Mouse (Mus musculus) liver, embryonic 11.5 days (tissue): ENCODE data around the gene Dkkl1. TPM values are rescaled to one million over a fixed set of nuclear protein-coding genes. Genes with fewer than 3 reads are reported as not detected.
A peak's percentile ranks its signal among the peaks of the same experiment; 100 is the strongest.

Experiments
- ATAC-seq: fragments of 200-750 bp; cut with Nextera tagmentation; replicated peaks from 2 replicates; pipeline ENCODE4 v1.8.0; 2017; ENCODE audit warnings: moderate number of reproducible peaks, mild to moderate bottlenecking, moderate TSS enrichment, moderate library complexity; ENCODE audit not compliant: low FRiP score
- DNase-seq: peaks from one replicate; pipeline ENCODE4 v3.0.0-alpha.2; 2017; ENCODE audit warnings: low spot score
- H3K27ac ChIP-seq: fragments of 300-500 bp; sonication (generic); 2 replicates; pipeline ENCODE4 v1.5.1; 2014; ENCODE audit warnings: mild to moderate bottlenecking, low read depth, low read length, control low read depth
- H3K27me3 ChIP-seq: fragments of 300-500 bp; sonication (generic); replicated peaks from 2 replicates; pipeline ENCODE4 v1.6.1; 2014; ENCODE audit warnings: low read length, mixed read lengths; ENCODE audit not compliant: control insufficient read depth, insufficient read depth
- H3K36me3 ChIP-seq: fragments of 300-500 bp; sonication (generic); 2 replicates; pipeline ENCODE4 v1.6.1; 2014; ENCODE audit warnings: mild to moderate bottlenecking, low read length, moderate library complexity, mixed read lengths; ENCODE audit not compliant: control insufficient read depth, insufficient read depth
- H3K4me1 ChIP-seq: fragments of 300-500 bp; sonication (generic); replicated peaks from 2 replicates; pipeline ENCODE4 v1.6.1; 2014; ENCODE audit warnings: low read length, mixed read lengths; ENCODE audit not compliant: control insufficient read depth, insufficient read depth
- H3K4me2 ChIP-seq: fragments of 300-500 bp; sonication (generic); 2 replicates; pipeline ENCODE4 v1.6.1; 2014; ENCODE audit warnings: mild to moderate bottlenecking, control low read depth, moderate library complexity
- H3K4me3 ChIP-seq: fragments of 300-500 bp; sonication (generic); 2 replicates; pipeline ENCODE4 v1.5.1; 2014; ENCODE audit warnings: low read depth, low read length, control low read depth
- H3K9ac ChIP-seq: fragments of 300-500 bp; sonication (generic); 2 replicates; pipeline ENCODE4 v1.6.1; 2014; ENCODE audit warnings: low read depth, low read length, control low read depth
- H3K9me3 ChIP-seq: fragments of 300-500 bp; sonication (generic); 2 replicates; pipeline ENCODE4 v1.6.1; 2016; ENCODE audit warnings: low read length, inconsistent platforms, mixed read lengths; ENCODE audit not compliant: control insufficient read depth
- WGBS: fragments of 180-500 bp; shearing (Covaris S2); extraction: QIAGEN DNeasy Blood & Tissue Kit; methylation state at CpG from one replicate; pipeline ENCODE4 v1.1.7; 2014; 5-methylcytosine and 5-hydroxymethylcytosine counted together
- polyA plus RNA-seq: library from polyadenylated mRNA; unstranded; fragments of >200 nt; fragmentation: Nextera tagmentation; extraction: Ambion mirVana; gene quantifications from 2 replicates; pipeline ENCODE4 v1.2.1, GENCODE M21; 2014

The Dkkl1 gene
- polyA plus RNA-seq, 1 experiment from 2014 or later: 2.8 TPM

DNA sequence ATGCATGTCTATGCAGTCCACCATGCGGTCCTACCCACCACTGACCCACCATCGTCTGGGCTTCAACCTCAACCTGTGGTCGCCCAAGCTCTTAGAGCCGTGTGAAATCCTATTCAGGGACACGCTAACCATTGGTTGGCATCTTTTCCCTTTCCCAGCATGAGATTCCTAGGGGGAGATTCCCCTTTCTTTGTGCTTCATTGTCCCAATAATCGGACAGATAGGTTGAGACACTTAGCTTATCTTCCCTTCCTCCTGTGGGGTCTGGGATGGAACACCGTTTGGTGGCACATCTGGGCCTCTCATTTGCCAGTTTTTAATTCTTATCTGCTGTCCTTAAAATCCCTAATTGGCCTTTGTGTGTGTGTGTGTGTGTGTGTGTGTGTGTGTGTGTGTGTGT is 28.2 kb upstream of the Dkkl1 start:
- peaks cover 9% of the 10 kb centered on the region for H3K27me3 ChIP-seq
- DNase-seq: no peak
- H3K27ac ChIP-seq: no peak overlapping the region
- H3K9me3 ChIP-seq: no peaks in the 10 kb centered on the region
- no peak for ATAC-seq
- no peak overlapping the region for H3K9ac ChIP-seq
- H3K4me3 ChIP-seq: no peak overlapping the region
- H3K36me3 ChIP-seq: no peaks in the 10 kb centered on the region
- H3K4me2 ChIP-seq: no peak overlapping the region
- H3K4me1 ChIP-seq: peaks cover 11% of the 10 kb centered on the region
- WGBS: 77% methylated on average over 7 of the region's 7 CpGs

DNA sequence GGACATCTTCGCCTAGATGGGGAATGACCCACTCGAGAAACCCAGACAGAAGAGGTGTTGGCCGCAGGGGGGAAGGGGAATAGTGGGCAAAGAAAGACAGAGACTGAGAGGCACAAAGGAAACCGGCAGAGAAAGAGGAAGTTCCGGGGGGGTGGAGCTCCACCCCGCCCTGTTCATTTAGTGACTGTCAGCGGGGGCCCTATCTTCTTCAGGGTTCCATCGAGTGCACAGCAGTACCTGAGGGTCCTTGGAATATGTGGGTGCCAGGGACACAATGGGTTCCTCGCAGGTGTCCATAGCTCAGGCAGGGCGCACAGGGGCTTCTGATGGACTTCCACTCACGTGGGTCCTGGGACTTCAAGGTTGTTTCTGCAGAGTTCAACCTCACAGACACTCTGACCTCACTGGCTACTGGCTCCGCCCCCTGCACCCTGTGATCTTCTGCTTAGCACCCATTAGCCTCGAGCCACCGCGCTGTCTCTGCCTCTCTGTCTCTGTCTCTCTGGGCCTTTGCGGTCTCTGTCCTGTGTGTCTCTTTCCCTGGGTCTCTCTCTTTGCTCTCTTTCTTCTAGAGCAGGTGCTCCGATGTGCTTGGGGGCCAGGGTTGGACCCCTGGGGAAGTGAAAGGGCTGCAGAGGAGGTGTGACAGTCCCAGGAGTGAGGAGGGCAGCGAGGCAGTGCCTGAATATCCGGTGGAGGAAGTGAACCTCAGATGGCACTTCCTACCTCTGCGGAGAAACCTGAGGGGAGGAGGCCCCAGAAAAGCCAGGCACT is 27.0 kb upstream of the Dkkl1 start, which contains the start of gene Cd37:
Cd37 (minus strand) TSS at position 393 of the 774 bp plus-strand sequence.
- peaks cover 23% of the 10 kb centered on the region for H3K4me1 ChIP-seq
- H3K9ac ChIP-seq: peak within 1 kb of the TSS; percentile 54
- peaks cover 9% of the 10 kb centered on the region for H3K27me3 ChIP-seq
- DNase-seq (peak; percentile 68), ATAC-seq (peak; percentile 78)
- WGBS: 22% methylated on average over 20 of the region's 20 CpGs
- H3K9me3 ChIP-seq: no peaks in the 10 kb centered on the region
- no peaks in the 10 kb centered on the region for H3K36me3 ChIP-seq
- H3K4me3 ChIP-seq: peak within 1 kb of the TSS; percentile 45
- H3K4me2 ChIP-seq: peak within 1 kb of the TSS; percentile 72
- peak within 1 kb of the TSS; percentile 46; the same call in 1 of the 2 replicates for H3K27ac ChIP-seq

DNA sequence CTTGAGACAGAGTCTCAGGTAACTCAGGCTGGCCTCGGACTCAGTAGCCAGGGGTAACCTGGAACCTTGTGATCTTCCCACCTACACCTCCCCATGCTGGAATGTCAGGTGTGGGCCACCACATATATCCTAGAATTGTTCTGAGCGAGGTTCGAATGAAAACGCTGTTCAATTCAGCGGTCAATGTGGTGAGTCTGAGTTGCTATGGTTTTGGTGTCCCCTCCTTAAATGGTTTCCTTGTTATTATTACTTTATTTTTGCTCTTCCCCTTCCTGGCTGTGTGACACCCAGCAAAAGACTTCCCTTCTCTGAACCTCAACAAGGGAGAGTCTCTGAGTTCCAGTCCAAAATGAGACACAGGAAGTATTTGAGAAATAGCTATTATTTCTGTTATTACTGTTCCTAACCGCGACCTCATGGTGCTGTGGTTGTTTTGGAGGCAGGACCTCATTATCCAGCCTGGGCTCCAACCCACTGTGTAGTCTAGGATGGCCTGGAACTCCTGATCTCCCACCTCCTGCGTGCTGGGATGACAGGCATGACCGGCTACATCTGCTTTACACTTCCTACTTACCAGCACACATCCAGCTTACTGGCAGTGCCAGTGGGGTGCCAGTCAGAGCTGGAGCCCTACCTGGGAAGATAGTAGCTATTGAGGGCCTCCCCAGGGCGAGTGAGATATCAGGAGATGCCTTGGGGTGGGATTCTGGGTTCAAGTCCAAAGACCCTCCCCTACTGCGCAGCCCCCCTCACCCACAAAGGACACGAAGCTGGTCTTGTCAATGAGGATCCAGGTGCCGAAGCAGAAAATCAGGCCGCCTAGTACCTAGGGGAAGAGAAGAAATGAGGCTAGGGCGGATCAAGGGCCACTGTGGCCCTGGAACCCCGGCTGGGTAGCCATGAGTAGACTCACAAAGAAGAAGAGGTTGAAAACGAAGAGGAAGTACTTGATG is 26.1 kb upstream of the Dkkl1 start:
- H3K27me3 ChIP-seq: peaks cover 9% of the 10 kb centered on the region
- H3K36me3 ChIP-seq: no peaks in the 10 kb centered on the region
- H3K9ac ChIP-seq: peak overlapping the region; percentile 54
- 61% methylated on average over 17 of the region's 17 CpGs for WGBS
- H3K4me2 ChIP-seq: peak overlapping the region; percentile 72
- peak overlapping the region; percentile 45 for H3K4me3 ChIP-seq
- ATAC-seq (no peak), DNase-seq (no peak)
- H3K9me3 ChIP-seq: no peaks in the 10 kb centered on the region
- H3K27ac ChIP-seq: peak overlapping the region; percentile 46; the same call in 1 of the 2 replicates
- peaks cover 30% of the 10 kb centered on the region for H3K4me1 ChIP-seq

DNA sequence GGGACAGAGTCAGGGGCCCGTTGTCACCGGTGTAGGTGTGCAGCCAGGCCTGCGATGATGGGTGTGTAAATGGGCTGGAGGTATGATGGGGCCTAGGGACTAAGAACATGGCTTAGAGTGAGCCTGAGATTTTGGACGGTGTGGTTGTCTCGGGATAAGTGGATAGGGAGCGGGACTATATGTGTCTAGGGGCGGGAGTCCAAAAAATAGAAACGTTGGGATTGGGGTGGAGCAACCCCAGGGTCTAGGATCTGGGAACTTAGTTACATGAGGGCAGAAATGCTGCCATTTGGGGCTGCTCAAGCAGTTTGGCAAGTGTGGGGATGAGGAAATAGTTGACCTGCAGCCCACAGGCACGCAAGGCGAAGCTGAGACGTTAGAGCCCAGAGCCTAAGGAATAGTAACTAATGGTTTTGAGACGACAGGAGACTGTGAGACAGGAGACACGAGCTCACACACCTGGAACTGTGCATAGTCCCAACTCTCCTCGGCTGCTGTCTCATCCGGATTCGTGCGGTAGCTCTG is 23.8 kb upstream of the Dkkl1 start:
- H3K4me3 ChIP-seq: peak overlapping the region; percentile 25; the same call in 1 of the 2 replicates

DNA sequence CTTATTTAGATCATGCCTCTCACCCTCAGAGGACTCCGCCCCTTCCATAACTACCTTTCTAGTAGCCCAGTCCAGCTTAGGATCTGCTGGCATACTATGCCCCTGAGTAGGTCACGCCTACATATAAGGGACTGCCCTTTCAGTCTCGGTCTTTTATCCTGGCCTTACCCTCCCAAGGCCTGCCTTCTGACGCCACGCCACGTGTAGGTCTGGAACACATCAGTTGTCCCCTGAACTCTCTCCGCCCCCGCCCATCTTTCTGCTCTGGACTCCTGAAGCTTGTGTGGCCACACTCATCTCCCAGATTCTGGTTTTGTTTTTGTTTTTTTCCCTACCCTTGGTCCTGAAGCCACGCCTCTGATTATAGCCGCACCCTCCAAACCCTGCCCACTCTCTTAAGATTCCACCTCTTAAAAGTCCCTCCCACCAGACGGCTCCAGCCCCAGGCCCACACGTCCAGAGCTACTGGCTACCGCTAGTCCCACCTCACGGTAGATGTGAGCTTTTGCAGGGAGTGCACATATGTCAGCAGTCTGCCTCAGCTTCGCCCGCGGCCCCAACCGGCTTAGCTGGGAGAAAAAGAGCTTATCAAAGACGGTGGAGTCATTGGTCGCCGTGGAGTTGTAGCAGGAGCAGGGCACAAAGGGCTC is 23.1 kb upstream of the Dkkl1 start:
- H3K4me2 ChIP-seq: peak overlapping the region; percentile 60
- 19% methylated on average over 21 of the region's 21 CpGs for WGBS
- peaks cover 14% of the 10 kb centered on the region for H3K36me3 ChIP-seq
- no peak for ATAC-seq
- peaks cover 30% of the 10 kb centered on the region for H3K4me1 ChIP-seq
- H3K27ac ChIP-seq: no peak overlapping the region; the same call in 1 of the 2 replicates
- H3K9ac ChIP-seq: 0 out of 2 replicates have a peak overlapping the region, but pooled peaks have one; percentile 16
- no peak for DNase-seq
- no peaks in the 10 kb centered on the region for H3K9me3 ChIP-seq
- H3K27me3 ChIP-seq: peaks cover 6% of the 10 kb centered on the region
- peak overlapping the region; percentile 25 for H3K4me3 ChIP-seq

More for the DNA sequence above, 23.8 kb upstream of the Dkkl1 start:
- H3K9ac ChIP-seq: no peak overlapping the region
- DNase-seq (no peak), ATAC-seq (no peak)
- H3K9me3 ChIP-seq: no peaks in the 10 kb centered on the region
- peaks cover 14% of the 10 kb centered on the region for H3K36me3 ChIP-seq
- H3K27me3 ChIP-seq: peaks cover 9% of the 10 kb centered on the region
- H3K4me2 ChIP-seq: peak overlapping the region; percentile 60
- H3K4me1 ChIP-seq: peaks cover 30% of the 10 kb centered on the region
- 49% methylated on average over 17 of the region's 17 CpGs for WGBS
- no peak overlapping the region for H3K27ac ChIP-seq

DNA sequence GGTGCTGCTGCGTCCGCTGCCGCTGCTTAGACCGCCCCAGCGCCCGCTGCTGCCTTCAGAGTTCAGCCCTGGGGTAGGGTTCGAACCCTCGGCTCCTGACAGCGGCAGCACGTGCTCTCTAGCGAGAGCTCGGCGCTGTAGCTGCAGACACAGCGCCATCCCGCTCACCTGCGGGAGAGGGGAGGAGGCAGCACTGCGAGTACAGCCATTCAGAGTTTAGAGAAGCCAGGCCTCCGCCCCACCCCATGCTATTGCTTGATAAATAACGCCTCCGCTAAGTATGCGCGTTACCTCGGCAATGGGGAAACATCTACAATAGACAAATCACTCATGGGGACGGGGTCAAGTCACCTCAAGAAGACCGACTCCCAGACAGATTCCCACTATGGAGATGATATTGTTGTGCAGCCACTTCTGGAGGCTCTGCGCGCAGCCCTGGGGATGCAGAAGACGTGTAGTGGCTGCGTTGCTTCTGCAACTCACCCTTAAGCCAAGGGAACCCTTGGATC is 22.4 kb upstream of the Dkkl1 start:
- 0 out of 2 replicates have a peak, but pooled peaks have one; percentile 13 for ATAC-seq
- no peak overlapping the region for H3K9ac ChIP-seq

DNA sequence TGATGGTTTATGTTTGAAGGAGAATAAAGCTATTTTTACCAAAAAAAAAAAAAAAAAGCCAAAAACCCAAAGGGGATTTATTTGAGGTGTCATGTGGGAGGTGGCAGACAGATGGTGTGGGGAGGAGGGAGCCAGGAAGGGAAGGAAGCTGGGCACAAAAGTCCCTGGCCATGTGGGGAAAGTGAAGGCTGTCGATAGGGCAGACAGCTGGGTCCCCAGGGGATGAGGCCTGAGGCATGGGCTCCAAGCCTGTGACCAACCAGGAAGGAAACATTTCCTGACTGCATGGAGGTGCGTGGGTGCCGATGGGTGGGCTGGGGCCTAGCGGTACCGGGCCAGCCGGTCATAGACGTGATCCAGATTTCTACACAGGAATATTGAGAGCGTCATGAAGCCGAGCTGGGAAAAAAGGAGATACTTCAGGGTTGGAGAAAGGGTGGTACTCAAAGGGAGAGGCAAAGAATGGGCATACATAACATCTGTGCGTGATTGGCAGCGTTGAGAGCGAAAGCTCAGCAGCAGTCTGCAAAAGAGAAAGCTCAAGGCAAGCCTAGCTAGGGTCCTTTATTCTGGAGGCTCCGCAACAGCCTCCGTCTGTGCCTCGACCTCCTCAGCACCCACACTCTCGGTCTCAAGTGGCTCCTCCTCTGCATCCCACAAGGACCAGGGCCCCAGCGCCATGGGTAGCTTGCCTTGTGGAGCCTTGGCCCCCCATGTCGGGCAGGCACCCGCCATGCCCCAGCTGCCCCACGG is 21.8 kb upstream of the Dkkl1 start:
- Histone ChIP-seq H3K9ac (no peak overlapping the region), H3K27ac (no peak overlapping the region), H3K4me3 (peak overlapping the region; percentile 20), H3K4me1 (peaks cover 23% of the 10 kb centered on the region), H3K36me3 (peaks cover 24% of the 10 kb centered on the region), H3K9me3 (no peaks in the 10 kb centered on the region), H3K4me2 (peak overlapping the region; percentile 60), H3K27me3 (0 out of 2 replicates have a peak, but pooled peaks cover 4% of the 10 kb centered on the region)
- 46% methylated on average over 20 of the region's 20 CpGs for WGBS
- DNase-seq (no peak), ATAC-seq (no peak)

More for the DNA sequence above, 22.4 kb upstream of the Dkkl1 start:
- Histone ChIP-seq H3K27ac (no peak overlapping the region; the same call in 1 of the 2 replicates), H3K4me1 (peaks cover 29% of the 10 kb centered on the region), H3K36me3 (peaks cover 20% of the 10 kb centered on the region), H3K9me3 (no peaks in the 10 kb centered on the region), H3K4me2 (peak overlapping the region; percentile 60), H3K27me3 (0 out of 2 replicates have a peak, but pooled peaks cover 4% of the 10 kb centered on the region), H3K4me3 (peak overlapping the region; percentile 20)
- DNase-seq: peak; percentile 57
- 29% methylated on average over 29 of the region's 29 CpGs for WGBS
